Mouse (Mus musculus) layer of hippocampus, adult 8-10 months (tissue): ENCODE measurements around the gene Lingo3. TPM values are rescaled to one million over a fixed set of nuclear protein-coding genes. Genes with fewer than 3 reads are reported as not detected.

ENCODE experiments used
- DNase-seq, 2 experiments: peaks; one replicate each; pipeline ENCODE4 v3.0.0; 2022; ENCODE audit warnings: low spot score in 2 of 2
- microRNA-seq, 2 experiments: library from miRNA; unstranded; fragments of <30 nt; microRNA quantifications; one replicate each; pipeline ENCODE4 v1.2.0; 2022
- total RNA-seq, 4 experiments: library from RNA; stranded (reverse); gene quantifications; 2 replicates each; pipeline ENCODE4 v1.2.4; 2022

Gene Lingo3
- total RNA-seq, 4 experiments from 2014 or later = 33.4 to 44.0 (median 40.3) TPM

DNA sequence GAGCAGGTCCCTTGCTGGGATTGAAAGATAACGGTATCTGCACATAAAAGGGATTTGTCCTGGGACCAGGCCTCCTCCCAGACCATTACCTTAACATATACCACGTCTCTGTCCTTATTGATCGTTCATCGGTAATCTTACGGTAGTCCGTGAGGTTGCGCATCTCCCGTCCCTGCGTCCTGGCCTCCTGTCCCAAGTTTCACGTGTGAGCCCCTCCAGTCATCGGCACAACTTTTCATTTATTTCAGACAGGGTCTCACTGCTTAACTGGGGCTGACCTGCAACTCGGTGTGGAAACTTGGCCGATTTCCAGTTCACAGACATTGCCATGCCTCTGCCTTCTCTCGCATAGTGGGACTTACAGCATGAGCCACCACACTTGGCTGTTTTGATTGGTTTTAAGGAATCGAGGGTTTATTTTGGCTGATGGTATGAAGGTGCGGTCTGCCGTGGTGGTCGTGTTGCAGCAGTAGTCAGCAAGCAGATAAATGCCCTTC, 44.7 kb downstream of the Lingo3 start:
- DNase-seq = no peak

DNA sequence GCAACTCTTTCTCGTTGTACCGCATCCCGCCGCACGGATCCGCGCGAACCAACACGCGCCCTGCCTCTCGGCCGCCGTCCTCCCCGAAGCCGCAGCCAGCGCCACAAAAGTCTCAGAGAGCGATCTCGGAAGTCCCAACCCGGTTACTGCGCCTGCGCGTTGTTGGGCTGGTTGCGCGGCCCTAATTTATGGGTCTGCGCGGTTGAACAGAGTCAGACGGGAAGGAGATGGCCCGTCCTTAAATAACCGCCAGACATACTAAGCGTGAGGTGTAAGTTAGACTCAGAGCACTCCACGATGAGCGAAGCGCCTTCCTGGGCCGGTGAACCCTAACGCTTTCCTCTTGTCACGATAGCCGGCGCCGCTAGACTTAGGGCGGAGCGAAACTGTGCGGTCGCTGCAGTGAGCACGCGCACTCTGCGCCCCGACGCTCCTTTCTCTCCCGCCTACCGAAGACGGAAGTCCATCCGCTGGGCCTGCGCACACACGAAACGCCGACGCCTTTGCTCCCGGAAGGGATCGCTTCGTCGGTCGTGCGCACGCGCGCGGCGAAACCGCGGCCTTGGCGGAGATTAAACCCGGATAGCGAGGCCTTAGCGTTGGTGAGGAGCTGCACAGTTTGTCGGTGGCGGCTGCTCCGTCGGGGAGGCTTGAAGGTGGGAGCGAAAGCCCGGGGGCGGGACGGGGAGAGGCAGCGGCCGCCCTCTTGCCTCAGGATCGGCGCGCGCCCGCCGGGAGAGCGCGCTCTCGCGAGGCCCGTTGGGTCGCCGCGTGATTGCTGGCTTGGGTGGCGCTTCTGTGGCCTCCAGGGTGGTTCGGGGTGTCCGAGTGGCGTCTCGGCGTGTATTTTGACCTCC, 45.5 kb downstream of the Lingo3 start, which contains the start of the genes Sf3a2 and Plekhj1:
TSS of gene Sf3a2 (plus strand) at position 49 of the 857 bp plus-strand sequence.
TSS of gene Plekhj1 (minus strand) at position 477 of the 857 bp plus-strand sequence.
- peak; percentile 94 to 96 for DNase-seq

DNA sequence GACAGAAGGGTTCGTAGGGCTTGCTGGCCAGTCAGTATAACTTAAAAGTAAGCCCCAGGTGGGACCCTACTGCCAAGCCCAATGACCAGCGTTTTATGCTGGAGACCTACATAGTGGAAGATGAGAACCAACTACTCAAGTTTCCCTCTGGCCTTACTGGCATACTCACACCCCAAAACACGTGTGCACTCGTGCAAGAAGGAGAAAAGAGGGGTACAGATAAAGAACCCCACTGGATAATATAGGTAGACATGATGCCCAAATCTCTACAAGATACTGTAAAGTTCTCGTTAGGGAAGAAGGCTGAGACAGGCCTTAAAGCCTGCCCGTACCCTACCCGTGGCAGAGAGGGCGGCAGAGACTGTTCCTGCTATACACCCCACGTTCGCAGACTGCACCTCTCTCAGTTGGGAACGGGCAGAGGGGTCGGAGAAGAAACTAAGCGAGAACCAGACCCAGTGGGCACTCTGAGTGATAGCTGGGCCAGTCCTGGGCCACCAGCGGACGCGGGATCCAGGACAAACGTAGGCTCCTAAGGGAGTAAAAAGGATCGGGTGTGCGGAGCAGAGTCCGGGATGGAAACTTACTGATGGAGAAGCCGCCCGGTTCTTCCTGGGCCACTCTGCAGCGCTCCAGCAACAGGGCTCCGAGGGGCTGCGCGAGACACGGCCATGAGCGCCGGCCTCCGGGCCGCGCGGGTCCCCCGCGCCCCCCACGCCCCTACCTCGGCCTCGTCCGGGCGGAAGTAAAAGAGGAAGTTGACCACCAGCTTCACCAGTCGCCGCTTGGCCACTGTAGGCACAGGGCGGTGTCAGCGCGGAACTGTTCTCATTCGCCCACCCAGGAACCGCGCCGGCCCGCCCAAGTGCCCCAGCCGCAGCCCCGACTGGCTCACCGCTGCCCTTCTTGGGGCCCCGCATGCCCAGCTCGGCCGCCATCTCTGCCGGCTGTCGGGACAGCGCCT, 46.4 kb downstream of the Lingo3 start:
- peak in 1 of 2 experiments; percentile 69 for DNase-seq

DNA sequence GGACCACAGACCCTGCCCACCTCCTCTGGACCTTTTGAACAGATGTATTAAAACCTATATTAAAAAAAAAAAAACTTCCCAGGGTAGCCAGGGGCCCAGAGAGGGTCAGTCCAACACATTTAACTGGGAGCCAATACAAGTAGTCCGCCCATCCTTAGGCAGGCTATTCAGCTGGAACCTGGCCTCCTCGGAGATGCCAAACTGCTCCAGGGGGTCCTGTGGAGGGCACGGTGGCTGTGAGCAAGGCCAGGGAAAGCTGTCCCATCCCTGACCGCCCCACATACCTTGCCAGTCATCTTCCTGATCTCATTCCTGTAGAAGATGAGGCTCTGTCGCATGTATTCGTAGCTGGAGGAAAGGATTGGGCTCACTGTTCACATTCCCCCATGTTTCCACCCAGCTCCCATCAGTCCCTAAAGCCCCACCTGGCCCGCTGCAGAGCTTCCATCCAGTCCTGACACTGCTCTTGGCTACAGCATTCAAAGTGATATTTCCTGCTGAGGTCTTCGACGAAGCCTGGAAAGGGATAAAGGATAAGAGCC, 47.5 kb downstream of the Lingo3 start:
- no peak for DNase-seq

DNA sequence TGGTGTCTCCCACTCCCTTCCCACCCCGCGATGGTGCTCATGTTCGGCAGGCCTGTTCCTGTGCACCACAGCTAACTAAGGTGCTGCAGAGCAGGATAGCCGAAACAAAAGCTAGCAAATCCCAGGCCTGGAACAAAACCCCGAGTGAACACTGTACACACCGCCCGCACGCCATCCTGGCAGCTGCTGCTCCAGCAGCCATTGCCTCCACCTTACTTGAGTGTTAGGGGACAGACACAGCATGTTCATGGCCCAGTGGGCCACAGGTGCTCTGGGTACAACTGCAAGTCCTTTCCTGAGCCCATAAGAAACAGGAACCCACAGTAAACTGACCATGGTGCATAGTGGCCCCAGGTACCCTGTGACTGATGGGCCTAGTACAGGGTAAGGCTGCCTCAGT, 49.1 kb downstream of the Lingo3 start:
- no peak for DNase-seq

DNA sequence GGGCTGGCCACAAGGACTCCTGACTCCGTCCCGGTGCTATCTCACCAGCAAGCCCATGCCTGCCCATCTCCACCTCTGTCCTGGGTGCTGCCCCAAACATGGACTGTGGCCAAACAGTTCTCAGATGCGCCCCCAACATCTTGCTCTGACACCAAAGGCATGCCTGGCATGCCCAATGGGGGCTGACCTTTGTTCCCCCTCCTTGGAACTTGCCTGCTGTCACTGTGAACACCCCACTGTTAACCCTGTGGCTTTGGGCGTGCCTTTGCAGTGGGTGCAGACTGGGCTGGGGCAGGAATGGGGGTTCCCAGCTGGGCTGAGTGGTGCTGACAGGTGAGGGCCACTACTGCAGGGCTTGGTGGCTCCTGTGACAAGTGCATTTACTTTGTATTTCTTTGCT, 50.0 kb downstream of the Lingo3 start:
- DNase-seq = no peak

DNA sequence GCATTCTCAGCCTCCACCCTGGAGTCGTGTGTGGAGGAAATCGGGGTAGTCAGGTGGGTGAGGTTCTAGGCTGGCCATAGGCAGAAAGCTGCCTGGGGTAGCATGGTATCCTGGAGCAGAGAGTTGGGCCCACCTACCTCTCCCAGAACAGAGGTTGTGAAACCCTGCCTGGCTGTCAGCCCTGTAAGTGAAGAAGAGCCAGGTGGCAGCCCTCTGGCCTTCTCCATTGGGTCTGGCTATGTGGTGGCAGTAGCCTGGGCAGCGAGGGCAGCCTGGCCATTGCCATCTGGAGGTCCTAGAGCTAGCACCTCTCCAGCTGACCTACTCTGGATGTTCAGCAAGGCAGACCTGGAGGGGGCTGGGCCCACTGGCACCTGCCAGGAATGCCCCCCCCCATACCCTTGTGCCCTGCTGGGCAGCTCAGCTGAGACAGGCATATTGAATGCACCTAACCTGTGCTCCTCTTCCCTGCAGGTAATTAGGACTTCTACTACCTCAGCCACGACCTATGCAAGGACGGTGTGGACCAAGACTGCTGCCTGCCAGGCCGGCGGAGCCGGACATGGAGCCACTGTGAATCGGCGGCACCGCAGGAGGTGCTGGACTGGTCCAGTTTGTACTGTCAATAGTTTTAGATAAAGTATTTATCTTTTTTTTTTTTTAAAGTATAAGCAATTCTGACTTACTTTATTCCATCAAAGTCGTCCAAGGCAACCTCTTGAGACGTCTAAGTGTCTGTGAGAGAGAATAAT, 50.6 kb downstream of the Lingo3 start:
- DNase-seq = no peak

DNA sequence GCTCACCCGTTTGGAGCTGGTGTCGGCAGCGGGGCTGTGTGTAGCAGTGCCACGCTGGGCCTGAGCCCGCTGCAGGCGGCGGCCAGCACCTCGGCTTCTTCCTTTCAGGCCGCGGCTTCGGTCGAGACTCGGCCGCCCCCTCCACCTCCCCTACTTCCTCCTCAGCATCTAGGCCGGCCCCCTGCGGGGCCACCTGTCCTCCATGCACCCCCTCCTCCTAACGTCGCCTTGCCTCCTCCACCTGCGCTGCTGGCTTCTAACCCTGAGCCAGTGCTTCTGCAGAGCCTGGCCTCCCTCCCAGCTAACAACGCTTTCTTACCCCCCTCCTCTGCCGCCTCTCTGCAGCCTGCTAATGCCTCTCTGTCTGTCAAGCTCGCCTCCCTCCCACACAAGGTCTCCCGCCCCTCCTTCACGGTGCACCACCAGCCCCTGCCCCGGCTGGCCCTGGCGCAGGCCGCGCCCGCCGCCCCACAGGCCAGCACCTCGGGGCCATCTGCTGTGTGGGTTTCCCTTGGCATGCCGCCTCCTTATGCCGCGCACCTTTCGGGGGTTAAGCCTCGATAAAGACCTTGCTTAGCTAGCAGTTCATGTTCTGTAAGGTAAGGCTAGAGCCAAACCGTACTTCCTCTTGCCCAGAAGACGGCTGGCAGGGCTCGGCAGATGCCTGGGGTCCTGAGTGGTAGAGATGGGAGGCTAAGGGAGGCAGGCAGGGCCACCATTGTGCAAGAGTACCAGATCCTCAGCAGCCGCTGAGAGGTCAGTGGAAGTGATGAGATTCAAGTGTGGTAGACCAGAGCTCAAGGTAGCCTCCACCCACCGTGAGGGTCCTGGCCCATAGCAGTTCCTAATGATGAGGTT, 51.4 kb downstream of the Lingo3 start:
- no peak for DNase-seq

DNA sequence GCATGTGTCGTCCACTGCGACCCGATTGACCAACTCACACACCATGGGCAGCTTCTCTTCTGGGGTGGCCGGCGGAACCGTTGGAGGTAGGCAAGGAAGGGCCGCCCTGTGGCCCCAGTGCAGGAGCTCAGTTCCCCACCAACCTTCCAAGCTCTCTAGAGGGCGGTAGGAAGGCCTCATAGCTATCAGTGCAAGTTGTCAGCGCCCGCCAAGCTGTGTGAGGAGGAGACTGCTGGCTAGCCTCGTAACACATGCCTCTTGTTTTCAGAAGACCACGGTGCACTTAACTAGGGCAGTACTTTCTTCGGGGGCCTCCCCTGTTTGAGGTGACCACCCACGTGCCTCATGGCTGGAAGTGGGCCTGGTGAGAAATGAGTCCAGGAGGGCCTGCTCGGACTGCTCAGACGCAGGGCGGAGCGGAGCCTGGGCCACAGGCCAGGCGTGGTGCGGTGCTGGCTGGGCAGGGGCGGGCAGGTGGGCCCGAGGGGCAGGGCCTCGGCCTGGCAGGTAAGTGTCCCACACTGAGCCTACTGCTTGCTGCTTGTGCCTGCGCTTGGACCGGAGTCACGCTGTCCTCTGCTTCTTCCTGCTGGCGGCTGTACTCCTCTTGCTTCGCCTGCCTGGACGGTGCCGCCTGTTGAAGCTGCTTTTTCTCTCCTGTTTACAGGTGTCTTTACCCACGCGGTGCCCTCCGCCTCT, 52.2 kb downstream of the Lingo3 start:
- DNase-seq = no peak

DNA sequence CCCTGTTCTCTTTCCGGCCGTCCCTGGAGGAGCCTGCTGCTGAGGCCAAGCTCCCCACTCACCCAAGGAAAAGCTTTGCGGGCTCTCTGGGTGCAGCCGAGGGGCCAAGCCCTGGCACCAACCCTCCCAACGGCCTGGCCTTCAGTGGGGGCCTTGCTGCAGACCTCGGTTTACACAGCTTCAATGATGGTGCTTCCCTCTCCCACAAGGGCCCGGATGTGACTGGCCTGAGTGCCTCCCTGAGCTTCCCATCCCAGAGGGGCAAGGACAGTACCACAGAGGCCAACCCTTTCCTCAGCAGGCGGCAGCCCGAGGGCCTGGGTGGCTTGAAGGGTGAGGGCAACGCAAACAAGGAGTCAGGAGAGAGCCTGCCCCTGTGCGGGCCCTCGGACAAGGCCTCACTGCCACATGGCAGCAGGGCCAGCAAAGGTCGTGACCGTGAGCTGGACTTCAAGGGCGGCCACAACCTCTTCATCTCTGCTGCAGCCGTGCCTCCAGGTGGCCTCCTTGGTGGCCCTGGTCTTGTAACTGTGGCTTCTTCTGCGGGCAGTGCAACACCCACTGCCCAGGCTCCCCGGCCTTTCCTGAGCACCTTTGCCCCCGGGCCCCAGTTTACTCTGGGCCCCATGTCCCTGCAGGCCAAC, 53.0 kb downstream of the Lingo3 start:
- DNase-seq = no peak

DNA sequence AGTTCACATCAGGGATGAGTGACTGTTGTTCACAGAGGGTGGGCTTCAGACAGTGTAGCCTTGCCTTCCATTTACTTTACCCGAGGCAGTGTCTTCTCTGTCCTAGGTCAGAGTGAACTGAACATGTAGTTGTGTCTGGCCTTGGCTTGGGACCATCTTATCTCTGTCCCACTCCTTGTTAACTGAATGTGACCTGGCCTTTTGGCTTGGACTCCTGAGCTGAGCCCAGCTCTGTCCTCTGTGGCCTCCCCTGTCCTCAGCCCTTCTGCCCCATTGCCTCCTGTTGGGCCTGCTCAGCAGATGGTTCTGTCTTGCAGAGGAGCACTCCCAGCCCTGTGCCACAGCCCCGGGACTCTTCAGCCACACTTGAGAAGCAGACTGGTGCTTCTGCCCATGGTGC, 56.3 kb downstream of the Lingo3 start:
- no peak for DNase-seq

DNA sequence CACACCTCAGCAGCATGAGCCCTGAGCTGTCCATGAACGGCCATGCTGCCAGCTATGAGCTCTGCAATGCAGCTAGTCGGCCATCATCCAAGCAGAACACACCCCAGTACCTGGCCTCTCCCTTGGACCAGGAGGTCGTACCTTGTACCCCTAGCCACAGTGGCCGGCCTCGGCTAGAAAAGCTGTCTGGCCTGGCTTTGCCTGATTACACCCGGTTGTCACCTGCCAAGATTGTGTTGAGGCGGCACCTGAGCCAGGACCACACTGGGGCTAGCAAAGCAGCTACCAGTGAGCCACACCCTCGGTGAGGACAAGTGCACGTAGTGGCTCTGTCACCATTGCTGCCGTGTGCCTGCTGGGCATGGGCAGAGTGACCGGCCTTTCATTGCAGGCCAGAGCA, 57.9 kb downstream of the Lingo3 start:
- no peak for DNase-seq

DNA sequence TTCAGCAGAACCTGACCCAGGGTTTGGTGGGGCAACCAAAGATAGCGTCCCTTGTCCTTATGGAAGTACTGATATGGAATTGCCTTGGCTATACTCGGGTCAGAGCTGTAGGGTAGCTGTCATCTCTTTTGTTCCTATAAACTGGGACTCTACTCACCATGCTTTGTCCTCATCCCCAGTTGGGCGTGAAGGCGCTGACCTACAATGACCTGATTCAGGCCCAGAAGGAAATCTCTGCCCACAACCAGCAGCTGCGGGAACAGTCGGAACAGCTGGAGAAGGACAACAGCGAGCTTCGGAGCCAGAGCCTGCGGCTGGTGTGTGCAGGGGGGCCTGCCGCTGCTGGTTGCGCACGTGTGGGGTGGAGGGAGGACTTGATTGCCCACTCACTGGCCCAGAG, 59.0 kb downstream of the Lingo3 start:
- no peak for DNase-seq

DNA sequence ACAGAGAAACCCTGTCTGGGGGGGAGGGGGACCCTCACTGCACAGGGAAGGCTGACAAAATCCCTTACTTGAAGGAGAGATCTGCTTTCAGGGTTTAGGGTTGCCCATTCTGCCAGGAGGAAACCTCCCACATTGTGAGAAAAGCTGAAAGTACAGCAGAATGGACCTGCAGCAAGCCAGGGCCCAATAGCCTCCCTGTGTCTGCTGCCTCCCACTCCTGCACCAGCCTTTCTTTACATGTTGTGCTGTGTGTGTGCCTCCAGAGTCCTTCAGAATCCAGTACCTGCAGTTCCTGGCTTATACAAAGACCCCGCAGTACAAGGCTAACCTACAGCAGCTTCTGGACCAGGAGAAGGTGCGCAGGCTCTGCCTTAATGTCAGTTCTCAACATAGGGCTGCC, 59.5 kb downstream of the Lingo3 start:
- no peak for DNase-seq

Small RNA genes lying within 50 kb of the gene (microRNA-seq; reads per million reads assigned to microRNA genes)
- gene Mir1982 = 2.6 to 4.5 reads per million in 2 experiments

Other genes with a start within 250 kb of the Lingo3 start
- 10 to 100 TPM; 39.3 to 58.6 (median 42.8) TPM for gene Scamp4, start 241.2 kb downstream of the Lingo3 start, total RNA-seq
- gene Adat3, start 241.2 kb downstream of the Lingo3 start, total RNA-seq = 1 to 10 TPM; 2.0 to 5.0 (median 3.0) TPM
- gene Gm49322, start 238.0 kb downstream of the Lingo3 start, total RNA-seq = 1 to 10 TPM; 3.0 to 5.4 (median 3.7) TPM
- 100 to 1,000 TPM; 190 to 230 (median 201) TPM for gene Csnk1g2, start 221.2 kb downstream of the Lingo3 start, total RNA-seq
- gene Btbd2, start 187.0 kb downstream of the Lingo3 start, total RNA-seq = 100 to 1,000 TPM in 2 of 4 experiments, 10 to 100 TPM in 2; 92.1 to 103 (median 97.9) TPM
- 10 to 100 TPM; 41.9 to 50.0 (median 45.1) TPM for gene Mknk2, start 165.9 kb downstream of the Lingo3 start, total RNA-seq
- gene Mob3a, start 142.1 kb downstream of the Lingo3 start, total RNA-seq = 10 to 100 TPM; 13.8 to 18.0 (median 15.0) TPM
- 10 to 100 TPM; 56.6 to 73.2 (median 69.8) TPM for gene Izumo4, start 141.9 kb downstream of the Lingo3 start, total RNA-seq
- 100 to 1,000 TPM; 136 to 163 (median 147) TPM for gene Ap3d1, start 101.8 kb downstream of the Lingo3 start, total RNA-seq
- 10 to 100 TPM; 43.7 to 56.4 (median 51.3) TPM for gene Dot1l, start 88.8 kb downstream of the Lingo3 start, total RNA-seq
- gene Sf3a2, start 45.8 kb downstream of the Lingo3 start, total RNA-seq = 10 to 100 TPM; 43.3 to 60.0 (median 50.2) TPM
- gene Plekhj1, start 45.4 kb downstream of the Lingo3 start, total RNA-seq = 10 to 100 TPM; 61.4 to 75.8 (median 70.7) TPM
- 1 to 10 TPM; 2.4 to 4.0 (median 3.0) TPM for gene Amh, start 38.8 kb downstream of the Lingo3 start, total RNA-seq
- 1 to 10 TPM in 3 of 4 experiments, under 1 TPM in 1; 0.91 to 4.7 (median 2.7) TPM for gene Jsrp1, start 30.5 kb downstream of the Lingo3 start, total RNA-seq
- 100 to 1,000 TPM; 475 to 520 (median 506) TPM for gene Oaz1, start 17.4 kb downstream of the Lingo3 start, total RNA-seq
- 10 to 100 TPM; 42.1 to 61.3 (median 57.5) TPM for gene Lsm7, start 11.2 kb upstream of the Lingo3 start, total RNA-seq
- gene Sppl2b, start 11.2 kb upstream of the Lingo3 start, total RNA-seq = 10 to 100 TPM; 53.9 to 68.2 (median 59.3) TPM
- under 1 TPM; 0.35 to 0.66 (median 0.46) TPM for gene Tmprss9, start 27.8 kb upstream of the Lingo3 start, total RNA-seq
- 100 to 1,000 TPM; 112 to 139 (median 124) TPM for gene Timm13, start 56.9 kb upstream of the Lingo3 start, total RNA-seq
- 10 to 100 TPM; 17.2 to 22.9 (median 19.9) TPM for gene Lmnb2, start 74.2 kb upstream of the Lingo3 start, total RNA-seq
- 10 to 100 TPM; 17.4 to 22.9 (median 20.2) TPM for gene Gadd45b, start 86.0 kb upstream of the Lingo3 start, total RNA-seq
- gene Gng7, start 170.9 kb upstream of the Lingo3 start, total RNA-seq = 100 to 1,000 TPM; 130 to 139 (median 135) TPM
- gene Diras1, start 181.6 kb upstream of the Lingo3 start, total RNA-seq = 10 to 100 TPM; 88.3 to 96.9 (median 90.2) TPM
- 10 to 100 TPM; 55.5 to 60.8 (median 60.0) TPM for gene Slc39a3, start 193.4 kb upstream of the Lingo3 start, total RNA-seq
- gene Sgta, start 216.1 kb upstream of the Lingo3 start, total RNA-seq = 100 to 1,000 TPM; 165 to 175 (median 172) TPM
- gene Thop1, start 226.0 kb upstream of the Lingo3 start, total RNA-seq = 10 to 100 TPM; 44.5 to 55.0 (median 46.5) TPM